Mouse (Mus musculus): ENCODE data around the gene Wiz.

Gene Wiz

GRCm38 (mm10) chr17:32389101-32389659 is at the start of gene Wiz:
Wiz (minus strand) TSS chr17:32389439.
- DNase-seq = peak; percentile 96

DNA sequence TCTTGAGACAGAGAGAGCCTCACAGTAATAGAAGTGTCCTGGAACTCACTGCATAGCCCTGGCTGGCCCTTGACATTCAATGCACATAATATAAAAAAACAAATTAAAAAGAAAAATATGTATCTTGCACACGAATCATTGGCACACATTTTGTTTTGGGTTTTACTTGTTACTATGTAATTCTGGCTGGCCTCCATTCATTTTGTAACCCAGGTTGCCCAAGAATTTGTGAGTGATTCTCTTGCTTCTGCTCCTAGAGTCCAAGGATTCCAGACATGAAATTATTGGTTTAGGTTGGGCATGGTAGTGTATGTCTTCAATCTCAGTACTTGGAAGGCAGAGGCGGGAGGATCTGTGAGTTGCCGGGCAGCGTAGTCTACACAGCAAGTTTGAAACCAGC is 47.9 kb upstream of the Wiz start:
- DNase-seq = no peak

GRCm38 (mm10) chr17:32435151-32435550 is 45.9 kb upstream of the Wiz start:
- DNase-seq = no peak

DNA sequence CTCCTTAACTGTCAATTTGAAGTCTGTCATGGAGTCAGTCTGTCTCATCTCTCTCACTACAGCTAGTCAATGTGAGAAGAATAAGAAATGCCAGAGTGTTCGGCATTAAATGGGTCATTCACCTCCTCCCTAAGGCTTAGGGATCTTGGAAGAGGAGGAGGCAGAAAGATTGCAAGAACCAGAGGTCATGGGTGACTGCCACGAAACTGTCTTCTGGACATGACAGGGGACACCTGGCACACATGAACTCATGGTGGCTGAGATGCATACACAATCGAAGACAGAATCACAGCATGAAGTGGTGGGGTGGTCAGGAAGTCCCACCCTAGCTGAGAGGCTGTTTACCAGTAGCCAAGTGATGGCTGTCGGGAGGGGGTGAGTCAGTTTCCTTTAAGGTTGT is 45.1 kb upstream of the Wiz start:
- no peak for DNase-seq

- DNase-seq = peak; percentile 34
Measured at GRCm38 (mm10) chr17:32431972-32432371, 42.7 kb upstream of the Wiz start.

DNA sequence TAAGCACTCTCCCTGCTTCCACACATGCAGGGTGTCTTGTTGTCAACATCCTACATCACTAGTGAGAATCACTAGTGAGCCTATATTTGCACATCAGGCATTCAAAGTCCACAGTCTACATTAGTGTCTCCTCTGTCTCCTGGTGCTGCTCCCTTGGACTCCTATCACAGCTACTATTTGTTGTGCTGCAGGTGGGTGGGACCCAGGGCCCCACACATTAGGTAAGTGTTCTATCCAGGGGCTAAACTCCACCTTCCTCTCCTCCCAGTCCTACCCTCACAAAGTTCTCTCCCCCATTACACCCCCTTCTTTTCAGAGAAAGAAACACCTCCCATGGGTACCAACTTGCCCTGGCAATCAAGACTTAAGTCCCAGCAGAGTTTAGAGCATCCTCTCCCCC is 37.4 kb upstream of the Wiz start:
- no peak for DNase-seq

DNA sequence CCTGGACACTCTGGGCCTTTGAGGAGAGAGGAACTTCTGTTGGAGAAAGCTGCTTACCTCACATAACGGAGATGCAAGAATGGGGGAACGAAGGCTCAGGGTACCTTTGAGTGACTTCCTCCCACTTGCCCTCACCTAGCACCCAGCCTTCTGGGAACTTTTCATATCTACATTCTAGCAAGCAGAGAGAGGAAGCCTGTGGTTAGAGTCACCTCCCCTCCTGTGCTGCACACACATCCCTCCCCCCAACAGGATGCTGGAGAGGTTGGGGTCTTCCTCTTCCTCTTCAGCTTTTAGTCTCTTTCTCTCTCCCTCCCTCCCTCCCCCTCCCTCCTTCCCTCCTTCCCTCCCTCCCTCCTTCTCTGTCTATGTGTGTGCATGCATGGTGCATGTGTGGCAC is 34.8 kb upstream of the Wiz start, which contains the start of gene Pglyrp2:
TSS of gene Pglyrp2 (minus strand) at position 134 of the 400 bp plus-strand sequence.
- no peak for DNase-seq

GRCm38 (mm10) chr17:32420781-32421180 is 31.5 kb upstream of the Wiz start:
- DNase-seq = no peak

GRCm38 (mm10) chr17:32419989-32420388 is 30.8 kb upstream of the Wiz start:
- no peak for DNase-seq

GRCm38 (mm10) chr17:32416771-32417170 is 27.5 kb upstream of the Wiz start:
- no peak for DNase-seq

DNA sequence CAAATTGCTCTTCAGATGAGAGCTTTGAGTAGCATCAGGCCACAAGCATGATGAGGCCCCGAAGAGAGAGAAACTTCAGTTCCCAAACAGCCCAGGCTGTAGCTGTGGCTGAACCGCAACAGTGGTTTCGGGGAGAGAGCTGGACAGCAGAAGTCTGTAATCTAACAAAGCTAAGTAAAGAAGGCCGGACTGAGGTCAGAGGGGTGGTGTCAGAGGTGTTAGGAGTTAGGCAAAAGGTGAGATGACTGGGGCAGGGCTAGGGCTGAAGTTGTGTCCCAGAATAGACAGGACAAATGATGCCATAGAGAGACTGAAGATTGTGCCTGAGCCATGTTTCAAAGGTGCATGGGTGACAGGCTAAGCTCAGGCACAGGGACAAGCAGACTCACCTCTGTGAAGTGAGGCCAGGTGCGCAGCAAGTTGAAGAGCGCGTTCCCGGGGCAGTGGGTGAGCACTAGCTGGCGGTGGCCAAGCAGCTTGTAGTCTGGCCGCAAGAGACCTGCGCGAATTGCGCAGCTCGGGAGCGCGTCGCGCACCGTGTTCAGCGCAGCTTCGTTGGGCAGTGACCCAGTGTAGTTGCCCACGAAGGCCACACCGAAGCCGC is 26.3 kb upstream of the Wiz start:
- DNase-seq = no peak

DNA sequence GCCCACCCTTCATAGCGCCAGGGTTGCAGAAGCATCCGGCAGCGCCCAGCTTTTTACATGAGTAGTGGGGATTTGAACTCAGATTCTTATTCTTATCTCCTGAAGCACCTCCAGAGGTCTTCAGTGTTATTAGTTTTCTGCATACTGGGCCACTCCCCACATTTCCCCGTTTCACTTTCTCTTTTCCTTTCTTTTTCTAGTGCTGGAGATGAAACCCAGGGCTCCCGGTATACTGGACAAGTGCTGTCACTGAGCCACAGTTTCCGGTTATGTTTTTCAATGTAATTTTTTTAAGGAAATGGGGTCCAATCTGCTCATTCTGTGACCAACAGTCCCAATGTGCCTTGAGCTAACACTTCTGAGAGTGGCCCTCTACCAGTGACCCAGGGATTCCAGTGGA is 22.7 kb upstream of the Wiz start:
- no peak for DNase-seq

DNA sequence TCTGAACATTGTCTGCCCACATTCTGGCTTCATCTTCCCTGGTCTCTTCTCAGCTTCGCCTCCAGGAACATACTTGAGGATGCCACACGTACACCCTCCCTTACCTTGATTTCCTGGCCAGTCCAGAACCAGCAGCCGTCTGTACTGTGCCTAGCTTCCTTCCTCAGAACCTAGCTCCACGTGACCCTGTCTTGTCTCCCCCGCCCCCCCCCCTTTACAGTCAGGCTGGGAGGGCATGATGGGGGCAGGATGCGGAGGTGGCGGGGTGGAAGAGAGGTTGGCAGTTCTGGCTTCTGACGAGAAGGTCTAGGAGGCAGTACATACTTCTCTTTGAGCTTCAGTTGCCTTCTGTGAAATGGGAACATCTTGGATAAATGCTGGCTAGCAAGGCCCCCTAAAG is 14.2 kb upstream of the Wiz start, which contains the start of gene Rasal3:
TSS of gene Rasal3 (minus strand) at position 167 of the 400 bp plus-strand sequence.
- no peak for DNase-seq

- no peak for DNase-seq
Measured at GRCm38 (mm10) chr17:32402779-32403157, 13.5 kb upstream of the Wiz start.

- no peak for DNase-seq
Measured at GRCm38 (mm10) chr17:32402011-32402778, 13.0 kb upstream of the Wiz start.

GRCm38 (mm10) chr17:32396266-32396665 is 7.0 kb upstream of the Wiz start:
- DNase-seq = no peak

DNA sequence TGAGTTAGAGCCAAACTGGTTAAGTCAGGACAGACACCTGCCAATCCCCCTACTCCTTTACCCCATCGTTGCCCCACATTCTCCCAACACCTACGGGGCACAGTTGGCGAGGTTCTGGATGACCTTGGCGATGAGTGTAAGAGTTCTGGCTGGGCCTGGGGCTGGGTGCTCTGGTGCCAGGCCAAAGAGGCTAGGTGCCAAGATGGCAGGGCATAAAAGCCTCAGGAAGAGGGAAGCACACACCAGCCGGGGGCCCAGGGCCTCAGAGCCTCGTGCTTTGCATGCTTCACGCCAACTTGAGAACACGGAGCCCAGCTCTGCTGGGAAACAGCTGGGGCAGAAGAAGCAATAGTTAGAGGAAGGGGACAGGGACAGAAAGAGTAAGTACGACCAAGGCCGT is 4.7 kb upstream of the Wiz start:
- DNase-seq = no peak

GRCm38 (mm10) chr17:32388370-32389100 is 704 bp downstream of the Wiz start:
- DNase-seq = peak; percentile 33

- no peak for DNase-seq
Measured at GRCm38 (mm10) chr17:32387986-32388369, 1.3 kb downstream of the Wiz start.

GRCm38 (mm10) chr17:32386659-32387432 is 2.4 kb downstream of the Wiz start:
- peak; percentile 54 for DNase-seq

DNA sequence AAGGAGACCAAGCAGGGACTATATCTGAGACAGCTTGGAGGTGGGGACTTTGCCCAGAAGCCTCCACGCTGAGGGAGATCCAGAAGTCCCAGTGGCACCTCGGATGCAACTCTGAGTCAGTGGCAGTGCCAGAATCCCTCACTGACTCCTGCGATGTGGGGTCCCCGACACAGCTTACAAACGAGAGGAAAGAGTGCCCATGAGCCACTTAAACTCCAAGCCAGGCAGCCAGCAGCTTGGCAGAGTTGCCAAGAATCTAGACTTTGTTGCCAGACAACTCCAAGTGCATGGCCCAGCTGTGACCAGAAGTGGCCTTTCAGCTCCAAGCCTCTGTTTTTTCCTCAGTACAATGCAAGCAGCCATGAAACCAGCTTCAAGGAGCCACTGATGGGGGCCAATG is 5.6 kb downstream of the Wiz start:
- DNase-seq = no peak

DNA sequence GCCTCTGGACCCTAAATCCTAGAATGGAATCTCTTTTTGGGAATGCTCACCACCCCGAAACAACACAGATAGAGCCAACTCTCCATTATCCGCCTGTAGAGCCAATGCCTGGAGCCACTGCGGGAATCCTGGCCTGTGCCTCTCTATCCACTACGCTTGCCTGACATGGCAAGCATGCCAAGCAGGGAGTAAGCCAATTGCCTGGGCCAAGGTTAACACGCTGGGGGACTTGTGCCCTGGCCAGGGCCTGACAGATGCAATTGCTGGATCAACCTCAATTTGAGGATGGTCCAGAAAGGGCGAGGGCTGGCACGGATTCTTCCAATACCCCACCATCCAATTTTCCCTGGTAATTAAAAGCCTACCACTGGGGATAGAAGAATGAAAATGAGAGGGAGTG is 6.7 kb downstream of the Wiz start:
- DNase-seq = no peak

- no peak for DNase-seq
Measured at GRCm38 (mm10) chr17:32378786-32379185, 10.5 kb downstream of the Wiz start.

Data from retina, postnatal 1 day (tissue).